Mouse (Mus musculus): ENCODE data around the gene Rhox8. TPM values are rescaled to one million over a fixed set of nuclear protein-coding genes. Genes with fewer than 3 reads are reported as not detected.

Rhox8 gene
- total and polyA plus RNA-seq, 3 experiments, result 44.2 TPM; not detected in 2

Other genes starting within 250 kb of the Rhox8 start
- not detected in 2 replicates for gene Rhox2g, start 235.5 kb downstream of the Rhox8 start, total RNA-seq (2014; fragmentation: Nextera tagmentation)
- gene Rhox2g, start 235.5 kb downstream of the Rhox8 start, total RNA-seq (2017), result not detected in 2 replicates
- not detected in 2 replicates for gene Rhox2g, start 235.5 kb downstream of the Rhox8 start, polyA plus RNA-seq (2012)
- gene Rhox4g, start 227.6 kb downstream of the Rhox8 start, total RNA-seq (2014; fragmentation: Nextera tagmentation), result not detected in 2 replicates
- 0.16 TPM in 1 of 2 replicates, not detected in the other for gene Rhox4g, start 227.6 kb downstream of the Rhox8 start, total RNA-seq (2017)
- not detected in 2 replicates for gene Rhox4g, start 227.6 kb downstream of the Rhox8 start, polyA plus RNA-seq (2012)
- not detected in 2 replicates for gene Rhox3h, start 210.2 kb downstream of the Rhox8 start, total RNA-seq (2014; fragmentation: Nextera tagmentation)
- gene Rhox3h, start 210.2 kb downstream of the Rhox8 start, total RNA-seq (2017), result not detected in 2 replicates
- not detected in 2 replicates for gene Rhox3h, start 210.2 kb downstream of the Rhox8 start, polyA plus RNA-seq (2012)
- not detected in 2 replicates for gene Rhox2h, start 205.7 kb downstream of the Rhox8 start, total RNA-seq (2014; fragmentation: Nextera tagmentation)
- gene Rhox2h, start 205.7 kb downstream of the Rhox8 start, total RNA-seq (2017), result 0.60 and 0.93 TPM in 2 replicates
- gene Rhox2h, start 205.7 kb downstream of the Rhox8 start, polyA plus RNA-seq (2012), result 0.07 TPM in 1 of 2 replicates, not detected in the other
- not detected in 2 replicates for gene Rhox5, start 74.1 kb downstream of the Rhox8 start, total RNA-seq (2014; fragmentation: Nextera tagmentation)
- gene Rhox5, start 74.1 kb downstream of the Rhox8 start, total RNA-seq (2017), result 0.41 and 2.0 TPM in 2 replicates
- 0.21 and 0.41 TPM in 2 replicates for gene Rhox5, start 74.1 kb downstream of the Rhox8 start, polyA plus RNA-seq (2012)
- gene Rhox6, start 52.0 kb downstream of the Rhox8 start, total RNA-seq (2014; fragmentation: Nextera tagmentation), result not detected in 2 replicates
- gene Rhox6, start 52.0 kb downstream of the Rhox8 start, total RNA-seq (2017), result not detected in 2 replicates
- gene Rhox6, start 52.0 kb downstream of the Rhox8 start, polyA plus RNA-seq (2012), result not detected in 2 replicates
- not detected in 2 replicates for gene Rhox7a, start 47.3 kb downstream of the Rhox8 start, total RNA-seq (2014; fragmentation: Nextera tagmentation)
- gene Rhox7a, start 47.3 kb downstream of the Rhox8 start, total RNA-seq (2017), result not detected in 2 replicates
- gene Rhox7a, start 47.3 kb downstream of the Rhox8 start, polyA plus RNA-seq (2012), result not detected in 2 replicates
- gene Rhox7b, start 18.3 kb upstream of the Rhox8 start, total RNA-seq (2014; fragmentation: Nextera tagmentation), result not detected in 2 replicates
- gene Rhox7b, start 18.3 kb upstream of the Rhox8 start, total RNA-seq (2017), result not detected in 2 replicates
- not detected in 2 replicates for gene Rhox7b, start 18.3 kb upstream of the Rhox8 start, polyA plus RNA-seq (2012)
- gene Rhox9, start 22.8 kb upstream of the Rhox8 start, total RNA-seq (2014; fragmentation: Nextera tagmentation), result not detected in 2 replicates
- gene Rhox9, start 22.8 kb upstream of the Rhox8 start, total RNA-seq (2017), result 0.16 TPM in 1 of 2 replicates, not detected in the other
- gene Rhox9, start 22.8 kb upstream of the Rhox8 start, polyA plus RNA-seq (2012), result not detected in 2 replicates
- not detected in 2 replicates for gene Btg1-ps1, start 139.9 kb upstream of the Rhox8 start, total RNA-seq (2014; fragmentation: Nextera tagmentation)
- gene Btg1-ps1, start 139.9 kb upstream of the Rhox8 start, total RNA-seq (2017), result not detected in 2 replicates
- not detected in 2 replicates for gene Btg1-ps1, start 139.9 kb upstream of the Rhox8 start, polyA plus RNA-seq (2012)
- not detected in 2 replicates for gene Btg1-ps2, start 164.2 kb upstream of the Rhox8 start, total RNA-seq (2014; fragmentation: Nextera tagmentation)
- not detected in 2 replicates for gene Btg1-ps2, start 164.2 kb upstream of the Rhox8 start, total RNA-seq (2017)
- gene Btg1-ps2, start 164.2 kb upstream of the Rhox8 start, polyA plus RNA-seq (2012), result not detected in 2 replicates
- not detected in 2 replicates for gene Rhox10, start 187.5 kb upstream of the Rhox8 start, total RNA-seq (2014; fragmentation: Nextera tagmentation)
- gene Rhox10, start 187.5 kb upstream of the Rhox8 start, total RNA-seq (2017), result not detected in 2 replicates
- gene Rhox10, start 187.5 kb upstream of the Rhox8 start, polyA plus RNA-seq (2012), result not detected in 2 replicates
- gene Rhox11, start 206.2 kb upstream of the Rhox8 start, total RNA-seq (2014; fragmentation: Nextera tagmentation), result not detected in 2 replicates
- not detected in 2 replicates for gene Rhox11, start 206.2 kb upstream of the Rhox8 start, total RNA-seq (2017)
- not detected in 2 replicates for gene Rhox11, start 206.2 kb upstream of the Rhox8 start, polyA plus RNA-seq (2012)
- gene Rhox12, start 232.0 kb upstream of the Rhox8 start, total RNA-seq (2014; fragmentation: Nextera tagmentation), result not detected in 2 replicates
- gene Rhox12, start 232.0 kb upstream of the Rhox8 start, total RNA-seq (2017), result not detected in 2 replicates
- gene Rhox12, start 232.0 kb upstream of the Rhox8 start, polyA plus RNA-seq (2012), result not detected in 2 replicates
- not detected in 2 replicates for gene Rhox13, start 242.3 kb upstream of the Rhox8 start, total RNA-seq (2014; fragmentation: Nextera tagmentation)
- not detected in 2 replicates for gene Rhox13, start 242.3 kb upstream of the Rhox8 start, total RNA-seq (2017)
- not detected in 2 replicates for gene Rhox13, start 242.3 kb upstream of the Rhox8 start, polyA plus RNA-seq (2012)